Comparison of ENCODE assay signal across 9 mouse cellular contexts in genomic region chr15:98389796-98390195, GRCm38 (mm10). TPM values are rescaled to one million over a fixed set of nuclear protein-coding genes. Genes with fewer than 3 reads are reported as not detected.
DNase-seq lines count a peak whose midpoint lies in the region; ATAC-seq and TF ChIP-seq lines count a peak whose summit lies in the region.
"Had no signal": no experiment of that assay in that cellular context is flagged by ENCODE, and none has a peak within 500 bp of the region (broad histone marks: within the 10 kb centered on the region; RNA-seq: fewer than 3 reads in every experiment).

No protein-coding gene starts in this region.

- peaks cover 3% of the 10 kb centered on the region; the same call in 1 of the 2 replicates for H3K9me3 ChIP-seq in kidney, embryonic 14.5 days (ENCODE audit: control insufficient read depth, low read length)
- H3K9me3 ChIP-seq in limb, embryonic 11.5 days (ENCODE audit: control insufficient read depth, low read length): no peaks in the 10 kb centered on the region
- no peaks in the 10 kb centered on the region; the same call in 1 of the 2 replicates for H3K9me3 ChIP-seq in neural tube, embryonic 13.5 days
- H3K9me3 ChIP-seq: embryonic facial prominence, embryonic 15.5 days had no signal

- peak; percentile 46; the same call in 1 of the 2 replicates for ATAC-seq in kidney, embryonic 14.5 days (ENCODE audit: low FRiP score, low TSS enrichment)
- ATAC-seq in limb, embryonic 11.5 days (ENCODE audit: insufficient number of reproducible peaks, low FRiP score, low TSS enrichment, low read depth): no peak
- peak; percentile 63; the same call in 1 of the 2 replicates for ATAC-seq in neural tube, embryonic 13.5 days (ENCODE audit: low read depth)

- no peaks in the 10 kb centered on the region for H3K4me1 ChIP-seq in kidney, embryonic 14.5 days (ENCODE audit: control insufficient read depth, insufficient read depth, low read length)
- H3K4me1 ChIP-seq in limb, embryonic 11.5 days (ENCODE audit: control insufficient read depth, insufficient read depth, low read length): no peaks in the 10 kb centered on the region
- H3K4me1 ChIP-seq in neural tube, embryonic 13.5 days (replicated peaks): no peaks in the 10 kb centered on the region
- no peaks in the 10 kb centered on the region for H3K4me1 ChIP-seq in thymus, adult 2 months (replicated peaks; ENCODE audit: control insufficient read depth, insufficient read depth, low read length)
- H3K4me1 ChIP-seq: embryonic facial prominence, embryonic 15.5 days had no signal

- no peaks in the 10 kb centered on the region for H3K36me3 ChIP-seq in kidney, embryonic 14.5 days (ENCODE audit: control insufficient read depth, insufficient read depth, low read length)
- no peaks in the 10 kb centered on the region for H3K36me3 ChIP-seq in limb, embryonic 11.5 days (ENCODE audit: control insufficient read depth, insufficient read depth, low read length)
- H3K36me3 ChIP-seq in neural tube, embryonic 13.5 days: no peaks in the 10 kb centered on the region
- no peaks in the 10 kb centered on the region for H3K36me3 ChIP-seq in thymus, adult 2 months (ENCODE audit: control insufficient read depth, insufficient read depth, low read length)
- H3K36me3 ChIP-seq: embryonic facial prominence, embryonic 15.5 days had no signal

- H3K9ac ChIP-seq in kidney, embryonic 14.5 days (ENCODE audit: low read depth, low read length): no peak overlapping the region
- no peak overlapping the region for H3K9ac ChIP-seq in limb, embryonic 11.5 days (ENCODE audit: low read length)
- H3K9ac ChIP-seq in neural tube, embryonic 13.5 days: no peak overlapping the region
- H3K9ac ChIP-seq: embryonic facial prominence, embryonic 15.5 days had no signal

- no peaks in the 10 kb centered on the region for H3K27me3 ChIP-seq in kidney, embryonic 14.5 days (ENCODE audit: control insufficient read depth, insufficient read depth, low read length)
- H3K27me3 ChIP-seq in limb, embryonic 11.5 days (ENCODE audit: control insufficient read depth, insufficient read depth, low read length): no peaks in the 10 kb centered on the region
- H3K27me3 ChIP-seq in neural tube, embryonic 13.5 days: no peaks in the 10 kb centered on the region
- no peaks in the 10 kb centered on the region for H3K27me3 ChIP-seq in thymus, adult 2 months (ENCODE audit: control insufficient read depth, insufficient read depth, low read length)
- H3K27me3 ChIP-seq: embryonic facial prominence, embryonic 15.5 days had no signal

- H3K4me2 ChIP-seq in kidney, embryonic 14.5 days (replicated peaks; ENCODE audit: low read depth, low read length): no peak overlapping the region
- no peak overlapping the region for H3K4me2 ChIP-seq in limb, embryonic 11.5 days (ENCODE audit: low read depth, severe bottlenecking)
- no peak overlapping the region for H3K4me2 ChIP-seq in neural tube, embryonic 13.5 days
- H3K4me2 ChIP-seq: embryonic facial prominence, embryonic 15.5 days had no signal

- 34% methylated on average over 7 of the region's 7 CpGs for WGBS in kidney, embryonic 14.5 days
- WGBS in limb, embryonic 11.5 days: 38% methylated on average over 7 of the region's 7 CpGs
- WGBS in neural tube, embryonic 13.5 days: 36% methylated on average over 7 of the region's 7 CpGs
- WGBS in thymus, adult 2 months: 23% methylated on average over 7 of the region's 7 CpGs

- TF ChIP-seq CTCF in thymus, adult 2 months (IDR thresholded peaks at IDR 0.05; ENCODE audit: borderline replicate concordance, control insufficient read depth, extremely low read depth, insufficient read depth, low read length, poor library complexity): no peak

- intact Hi-C loops in gastrocnemius, postnatal 36 days (cut with DNase I): loop anchor here (2.0 to 10.0 kb wide), 2 partner anchors 207 to 325 kb away; no protein-coding TSS in a partner anchor

- DNase-seq in 3134 (ENCODE audit: extremely low read depth, insufficient read length, low spot score): peak; percentile 42
- DNase-seq in WW6 (ENCODE audit: low read depth, low spot score): peak; percentile 43
- DNase-seq in cerebellum, postnatal 36 days: peak; percentile 52 to 71
- DNase-seq in gastrocnemius, postnatal 36 days: peak; percentile 37 to 72
- DNase-seq in limb, embryonic 11.5 days (ENCODE audit: low spot score): peak; percentile 84
- peak; percentile 51 for DNase-seq in thymus, adult 2 months

- no peak overlapping the region for H3K27ac ChIP-seq in kidney, embryonic 14.5 days (ENCODE audit: low read depth, low read length)
- no peak overlapping the region for H3K27ac ChIP-seq in limb, embryonic 11.5 days (replicated peaks; ENCODE audit: low read depth, low read length)
- H3K27ac ChIP-seq in neural tube, embryonic 13.5 days (replicated peaks): no peak overlapping the region
- H3K27ac ChIP-seq in thymus, adult 2 months (ENCODE audit: control insufficient read depth, insufficient read depth, low read length): no peak overlapping the region
- H3K27ac ChIP-seq: embryonic facial prominence, embryonic 15.5 days had no signal

- no peak overlapping the region for H3K4me3 ChIP-seq in kidney, embryonic 14.5 days (ENCODE audit: low read length)
- H3K4me3 ChIP-seq in limb, embryonic 11.5 days (ENCODE audit: low read depth, low read length): no peak overlapping the region
- H3K4me3 ChIP-seq in neural tube, embryonic 13.5 days: no peak overlapping the region
- H3K4me3 ChIP-seq in thymus, adult 2 months (ENCODE audit: control insufficient read depth, insufficient read depth, low read length): no peak overlapping the region
- H3K4me3 ChIP-seq: embryonic facial prominence, embryonic 15.5 days had no signal

- TF ChIP-seq POLR2A in thymus, adult 2 months (IDR thresholded peaks at IDR 0.05; ENCODE audit: control insufficient read depth, extremely low read depth, insufficient read depth, low read length, poor library complexity): no peak

RNA-seq across cellular contexts. Expression of gene Olfr283, which starts 9.1 kb away (rescaled TPM):
- not detected for total RNA-seq in gastrocnemius, postnatal 36 days (2021)
- polyA plus RNA-seq in kidney, embryonic 14.5 days (2014; fragmentation: Nextera tagmentation; extraction: Ambion mirVana): not detected in 2 replicates
- not detected in 2 replicates for polyA plus RNA-seq in limb, embryonic 11.5 days (2014; fragmentation: Nextera tagmentation; extraction: Ambion mirVana)
- polyA plus RNA-seq in neural tube, embryonic 13.5 days (2015; fragmentation: Nextera tagmentation; extraction: Ambion mirVana): not detected in 2 replicates
- not detected in 2 replicates for polyA plus RNA-seq in thymus, adult 2 months (2012; rRNA removed)

RNA-seq across cellular contexts. Expression of gene Olfr282, which starts 41.2 kb away (rescaled TPM):
- not detected for total RNA-seq in gastrocnemius, postnatal 36 days (2021)
- not detected in 2 replicates for polyA plus RNA-seq in kidney, embryonic 14.5 days (2014; fragmentation: Nextera tagmentation; extraction: Ambion mirVana)
- polyA plus RNA-seq in limb, embryonic 11.5 days (2014; fragmentation: Nextera tagmentation; extraction: Ambion mirVana): not detected in 2 replicates
- polyA plus RNA-seq in neural tube, embryonic 13.5 days (2015; fragmentation: Nextera tagmentation; extraction: Ambion mirVana): not detected in 2 replicates
- not detected in 2 replicates for polyA plus RNA-seq in thymus, adult 2 months (2012; rRNA removed)

RNA-seq across cellular contexts. Expression of gene Olfr284, which starts 49.0 kb away (rescaled TPM):
- total RNA-seq in gastrocnemius, postnatal 36 days (2021): not detected
- polyA plus RNA-seq in kidney, embryonic 14.5 days (2014; fragmentation: Nextera tagmentation; extraction: Ambion mirVana): not detected in 2 replicates
- not detected in 2 replicates for polyA plus RNA-seq in limb, embryonic 11.5 days (2014; fragmentation: Nextera tagmentation; extraction: Ambion mirVana)
- not detected in 2 replicates for polyA plus RNA-seq in neural tube, embryonic 13.5 days (2015; fragmentation: Nextera tagmentation; extraction: Ambion mirVana)
- 0.29 TPM in 1 of 2 replicates, not detected in the other for polyA plus RNA-seq in thymus, adult 2 months (2012; rRNA removed)
